Mouse (Mus musculus) layer of hippocampus, adult 2 months (tissue): ENCODE results near the gene Gna12. TPM values are rescaled to one million over a fixed set of nuclear protein-coding genes. Genes with fewer than 3 reads are reported as not detected.

Source experiments
- DNase-seq, 2 experiments: peaks; one replicate each; pipeline ENCODE4 v3.0.0; 2022; ENCODE audit warnings: low spot score in 2 of 2
- H3K27ac ChIP-seq: fragments of 200-600 bp; 2 replicates; pipeline ENCODE4 v1.8.1; 2022
- H3K4me3 ChIP-seq: fragments of 200-600 bp; 2 replicates; pipeline ENCODE4 v1.8.1; 2022; ENCODE audit warnings: mild to moderate bottlenecking
- CTCF ChIP-seq: fragments of 200-600 bp; conservative IDR thresholded peaks from 2 replicates; pipeline ENCODE4 v1.8.1; 2022; ENCODE audit warnings: antibody characterized with exemption, mild to moderate bottlenecking, moderate library complexity
- total RNA-seq, 2 experiments: library from RNA; stranded (reverse); gene quantifications; 2 replicates each; pipeline ENCODE4 v1.2.3; 2021

The Gna12 gene
- total RNA-seq, 2 experiments from 2014 or later = 78.3 to 80.5 TPM

GRCm38 (mm10) chr5:140800288-140800923 is 29.8 kb downstream of the Gna12 start:
- TF ChIP-seq CTCF = peak; percentile 24; the same call in 1 of the 2 replicates
- no peak for DNase-seq
- no peak overlapping the region for H3K4me3 ChIP-seq
- peak overlapping the region; percentile 58 for H3K27ac ChIP-seq

GRCm38 (mm10) chr5:140799190-140799589 is 31.0 kb downstream of the Gna12 start:
- no peak for DNase-seq
- Histone ChIP-seq H3K27ac (peak overlapping the region; percentile 77), H3K4me3 (no peak overlapping the region)
- no peak for TF ChIP-seq CTCF

DNA sequence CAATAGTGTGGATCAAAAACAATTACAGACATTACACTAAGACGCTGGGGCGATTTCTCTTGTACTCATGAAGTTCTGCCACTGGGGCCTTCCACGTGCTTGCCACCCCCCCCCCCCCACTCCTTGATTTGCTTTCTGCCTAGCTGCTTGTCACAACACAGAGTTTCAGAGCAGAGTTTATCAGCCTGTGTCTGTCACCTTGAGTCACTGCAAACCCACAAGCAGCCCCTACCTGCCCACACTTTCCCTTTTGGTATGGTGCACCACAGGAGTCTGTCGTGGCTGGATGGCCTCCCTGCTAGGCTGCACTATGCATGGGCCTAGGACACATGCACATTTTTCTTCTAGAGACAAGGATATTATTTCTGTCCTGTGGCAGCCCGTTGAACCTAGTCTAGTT is 31.5 kb downstream of the Gna12 start:
- peak overlapping the region; percentile 77 for H3K27ac ChIP-seq
- TF ChIP-seq CTCF = no peak
- DNase-seq = no peak

GRCm38 (mm10) chr5:140798158-140798557 is 32.1 kb downstream of the Gna12 start:
- no peak for TF ChIP-seq CTCF
- DNase-seq = peak in 1 of 2 experiments; percentile 37

More for the DNA sequence above, 31.5 kb downstream of the Gna12 start:
- no peak overlapping the region for H3K4me3 ChIP-seq

GRCm38 (mm10) chr5:140796051-140796450 is 34.2 kb downstream of the Gna12 start:
- Histone ChIP-seq H3K4me3 (no peak overlapping the region), H3K27ac (peak overlapping the region; percentile 36; the same call in 1 of the 2 replicates)
- DNase-seq = no peak
- no peak for TF ChIP-seq CTCF

More at GRCm38 (mm10) chr5:140798158-140798557, 32.1 kb downstream of the Gna12 start:
- Histone ChIP-seq H3K27ac (peak overlapping the region; percentile 77), H3K4me3 (no peak overlapping the region)

DNA sequence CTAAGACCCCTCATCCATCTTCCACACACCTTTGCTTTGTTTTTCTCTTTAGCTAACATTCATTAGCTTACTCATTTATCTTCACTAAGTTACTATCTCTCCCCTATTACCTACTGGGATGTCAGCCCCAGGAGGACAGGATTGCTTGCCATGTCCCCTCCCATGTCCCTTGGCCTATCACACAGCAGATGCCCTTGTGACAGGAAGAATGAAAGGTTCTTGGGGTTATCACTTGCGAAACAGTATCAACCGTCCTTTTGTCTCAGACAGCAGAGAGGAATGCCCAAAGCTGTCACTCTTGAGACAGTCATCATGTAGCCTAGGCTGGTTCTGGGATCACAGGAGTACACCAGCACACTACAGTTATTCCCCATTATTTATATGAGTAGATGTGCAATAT is 35.1 kb downstream of the Gna12 start:
- Histone ChIP-seq H3K27ac (peak overlapping the region; percentile 15; the same call in 1 of the 2 replicates), H3K4me3 (no peak overlapping the region)
- no peak for DNase-seq
- TF ChIP-seq CTCF = no peak

- DNase-seq = no peak
- TF ChIP-seq CTCF = no peak
- Histone ChIP-seq H3K27ac (peak overlapping the region; percentile 15; the same call in 1 of the 2 replicates), H3K4me3 (no peak overlapping the region)
These were observed 35.5 kb downstream of the Gna12 start for GRCm38 (mm10) chr5:140794753-140795152.

DNA sequence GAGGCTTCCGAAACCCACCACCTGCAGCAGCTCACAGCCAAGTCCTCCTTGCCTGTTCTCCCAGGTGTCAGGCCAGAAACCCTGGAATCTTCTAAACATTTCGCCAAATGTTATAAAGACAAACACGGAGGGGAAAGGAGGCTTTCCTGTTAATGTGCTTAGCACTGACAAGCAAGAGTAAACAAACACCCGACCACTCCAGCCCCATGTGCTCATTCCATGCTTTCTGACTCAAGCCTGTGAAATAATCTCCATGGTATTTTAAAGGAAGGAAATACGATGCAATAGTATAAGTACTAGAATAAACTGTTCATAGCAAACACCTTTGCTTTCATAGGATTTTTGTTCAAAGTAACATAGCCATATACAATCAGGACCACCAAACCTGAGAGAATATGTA is 38.0 kb downstream of the Gna12 start:
- H3K4me3 ChIP-seq = no peak overlapping the region
- no peak for DNase-seq
- H3K27ac ChIP-seq = peak overlapping the region; percentile 80
- TF ChIP-seq CTCF = no peak

DNA sequence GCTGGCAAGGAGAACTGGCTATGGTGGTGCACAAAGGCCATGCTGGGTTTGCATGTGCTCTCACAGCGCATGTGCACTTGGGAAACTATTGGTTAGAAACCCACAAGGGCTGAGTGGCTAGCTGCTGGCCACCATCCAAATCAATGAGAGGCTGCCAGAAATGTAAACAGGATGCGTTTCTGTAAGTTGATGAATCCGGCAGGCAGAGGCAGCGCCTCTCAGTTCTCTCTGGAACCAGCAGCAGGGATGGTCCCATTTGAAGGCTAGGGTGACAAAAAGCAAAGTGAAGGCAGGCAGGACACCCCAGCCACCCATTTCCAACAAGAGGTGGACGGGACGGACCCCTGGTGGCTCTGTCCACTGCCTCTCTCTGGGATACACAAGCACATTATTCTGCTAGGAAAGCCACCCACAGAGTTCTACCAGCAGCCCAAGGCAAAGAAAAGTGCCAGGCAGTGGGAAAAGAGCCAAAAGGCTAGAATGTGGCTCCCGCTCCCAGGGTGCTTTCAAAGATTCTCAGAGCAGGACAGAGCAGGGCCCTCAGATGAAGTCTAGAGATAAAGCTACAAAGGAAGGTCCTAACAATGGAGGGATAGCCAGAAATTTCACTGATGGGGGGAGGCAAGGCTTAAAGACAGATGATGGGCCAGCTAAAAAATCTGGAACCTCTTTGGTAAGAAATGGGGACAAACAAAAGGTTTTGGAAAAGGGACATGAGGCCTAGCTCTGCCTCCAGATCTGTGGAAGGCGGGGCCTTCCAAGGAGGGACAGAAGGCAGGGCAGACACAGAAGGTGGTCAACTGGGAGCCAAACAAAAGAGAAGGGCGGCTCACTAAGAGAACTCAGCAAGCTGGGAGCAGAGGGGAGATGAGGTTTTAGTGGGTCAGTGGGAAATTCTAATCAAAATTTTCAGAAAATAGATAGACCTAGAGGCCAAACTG is 39.0 kb downstream of the Gna12 start:
- no peak overlapping the region for H3K4me3 ChIP-seq
- peak overlapping the region; percentile 80 for H3K27ac ChIP-seq
- TF ChIP-seq CTCF = no peak; the same call in 1 of the 2 replicates
- peak; percentile 49 to 53 for DNase-seq

GRCm38 (mm10) chr5:140790392-140790791 is 39.8 kb downstream of the Gna12 start:
- no peak for TF ChIP-seq CTCF
- H3K4me3 ChIP-seq = no peak overlapping the region
- no peak for DNase-seq
- peak overlapping the region; percentile 80 for H3K27ac ChIP-seq

DNA sequence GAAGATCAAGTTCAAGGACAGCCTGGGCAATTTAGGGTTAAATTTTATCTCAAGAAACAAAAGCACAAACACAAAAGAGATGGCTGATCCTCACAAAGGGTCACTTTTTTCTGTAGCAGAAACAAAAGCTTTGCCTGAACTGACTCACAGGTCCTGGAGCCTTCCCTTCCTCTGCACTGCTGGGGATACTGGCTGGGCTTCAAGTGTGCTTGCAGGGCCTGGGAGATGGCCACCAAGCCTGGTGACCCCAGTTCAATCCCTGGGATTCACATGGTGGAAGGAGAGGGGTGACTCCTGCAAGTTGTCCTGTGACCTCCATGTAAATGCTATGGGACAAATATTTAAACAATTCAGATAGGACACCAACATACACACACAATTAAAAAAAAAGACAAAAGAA is 40.7 kb downstream of the Gna12 start:
- no peak for DNase-seq
- Histone ChIP-seq H3K27ac (peak overlapping the region; percentile 80; the same call in 1 of the 2 replicates), H3K4me3 (no peak overlapping the region)
- TF ChIP-seq CTCF = no peak

GRCm38 (mm10) chr5:140785240-140785872 is 44.9 kb downstream of the Gna12 start:
- H3K4me3 ChIP-seq = no peak overlapping the region
- no peak for DNase-seq
- no peak for TF ChIP-seq CTCF
- H3K27ac ChIP-seq = peak overlapping the region; percentile 49; the same call in 1 of the 2 replicates

- TF ChIP-seq CTCF = no peak
These were observed 45.9 kb downstream of the Gna12 start for GRCm38 (mm10) chr5:140784288-140784687.

More at GRCm38 (mm10) chr5:140784288-140784687, 45.9 kb downstream of the Gna12 start:
- H3K27ac ChIP-seq = no peak overlapping the region
- no peak for DNase-seq
- no peak overlapping the region for H3K4me3 ChIP-seq
